Mouse (Mus musculus) bone marrow, adult 2 months (tissue): Measurements from ENCODE around the gene Olfml3.

Source experiments
- CTCF ChIP-seq: fragments of 200-500 bp; IDR thresholded peaks from 2 replicates; pipeline ENCODE4 v1.5.1; 2011; ENCODE audit warnings: low read length, control low read depth; ENCODE audit not compliant: control insufficient read depth, insufficient read depth
- POLR2A ChIP-seq: fragments of 200-500 bp; IDR thresholded peaks from 2 replicates; pipeline ENCODE4 v1.6.1; 2011; ENCODE audit warnings: low read depth, mild to moderate bottlenecking, control low read depth, low read length, borderline replicate concordance; ENCODE audit not compliant: control insufficient read depth

DNA sequence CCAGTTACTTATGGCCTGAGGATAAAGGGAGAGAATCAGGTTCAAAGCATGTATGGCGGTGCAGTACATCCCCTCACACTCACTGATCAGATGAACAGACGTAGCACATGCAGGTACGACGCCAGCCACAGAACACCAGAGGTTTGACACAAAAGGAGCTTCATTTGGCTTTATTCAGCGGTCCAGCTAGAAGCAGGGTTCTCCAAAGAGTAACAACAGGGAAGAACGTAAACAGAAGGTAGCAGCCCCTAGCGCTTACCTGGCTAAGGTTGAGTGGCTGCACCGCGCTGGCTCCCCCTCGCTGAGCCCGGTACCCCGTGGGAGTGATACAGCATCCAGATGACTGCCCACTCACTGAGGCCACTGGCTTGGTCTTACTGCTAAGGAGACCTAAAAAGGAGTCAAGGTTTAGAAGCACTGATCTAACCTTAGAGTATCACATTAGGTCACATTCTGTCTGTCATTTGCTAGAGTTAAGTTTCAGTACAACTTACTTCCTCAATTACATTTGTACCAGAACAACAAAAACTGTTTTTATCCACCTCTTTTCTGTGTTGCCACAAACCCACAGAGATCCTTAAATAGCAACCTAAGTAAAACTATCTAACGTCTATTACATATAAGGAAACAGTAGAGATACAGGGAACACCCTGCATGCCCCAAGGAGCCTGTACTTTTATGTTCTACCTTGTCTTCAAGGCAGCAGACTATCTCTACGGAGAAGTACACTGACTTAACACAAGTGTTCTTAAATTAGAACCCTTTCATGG lies 7.4 kb upstream of the Olfml3 start:
- TF ChIP-seq POLR2A: no peak
- no peak for TF ChIP-seq CTCF
